Mouse (Mus musculus) lung, postnatal 0 days (tissue): ENCODE results near the gene Frmd6.

Experiments
- CTCF ChIP-seq: IDR thresholded peaks from 2 replicates; pipeline ENCODE4 v1.5.1; 2016; ENCODE audit warnings: antibody characterized with exemption, mild to moderate bottlenecking
- EP300 ChIP-seq: IDR thresholded peaks from 2 replicates; pipeline ENCODE4 v1.6.1; 2016; ENCODE audit warnings: antibody characterized with exemption, mild to moderate bottlenecking, control low read depth

GRCm38 (mm10) chr12:70824017-70824416, 1.3 kb upstream of the Frmd6 start:
- TF ChIP-seq EP300 (no peak), CTCF (no peak)
